Mouse (Mus musculus) gastrocnemius, postnatal 4 days (tissue): ENCODE results near the gene Hspe1. TPM values are rescaled to one million over a fixed set of nuclear protein-coding genes. Genes with fewer than 3 reads are reported as not detected.
A peak's percentile ranks its signal among the peaks of the same experiment; 100 is the strongest.
"Not testable (repeated sequence)": the region's sequence is repeated elsewhere in the genome, so short reads cannot be mapped to it uniquely, and the experiment has no call there.

Experiments
- DNase-seq, 2 experiments: peaks; one replicate each; pipeline ENCODE4 v3.0.0; 2021 to 2022; ENCODE audit warnings: low spot score in 2 of 2, mixed read lengths in 2 of 2
- long read RNA-seq, 2 experiments: library from polyadenylated mRNA; stranded (forward); transcript quantifications; one replicate each; pipeline ENCODE4 v2.0.0; 2021
- total RNA-seq, 2 experiments: library from RNA; stranded (reverse); gene quantifications; 2 replicates each; pipeline ENCODE4 v1.2.3; 2021

The Hspe1 gene
- total RNA-seq = 100 to 1,000 TPM; 106 to 109 TPM
- long read RNA-seq, experiment 1, transcript Hspe1-201 (4 exons, 774 nt) = major isoform, 54 of 55 reads
- long read RNA-seq, experiment 1, partial matches to known transcripts = 0 of 55 reads
- long read RNA-seq, experiment 1, other reads (novel, unspliced or antisense) = 1 of 55 reads
- long read RNA-seq, experiment 2, transcript Hspe1-201 (4 exons, 774 nt) = major isoform, 62 of 65 reads
- long read RNA-seq, experiment 2, partial matches to known transcripts = 2 of 65 reads
- long read RNA-seq, experiment 2, other reads (novel, unspliced or antisense) = 1 of 65 reads

GRCm38 (mm10) chr1:55087932-55088610 is at the start of gene Hspe1, which contains the start of gene Hspd1:
Hspe1 (plus strand) TSS chr1:55088132.
Hspd1 (minus strand) TSS chr1:55088243.
- peak; percentile 97 to 99 for DNase-seq

- DNase-seq = no peak
Observed at GRCm38 (mm10) chr1:55039944-55040343, 48.0 kb upstream of the Hspe1 start.

GRCm38 (mm10) chr1:55041691-55042090 is 46.2 kb upstream of the Hspe1 start:
- DNase-seq = no peak

DNA sequence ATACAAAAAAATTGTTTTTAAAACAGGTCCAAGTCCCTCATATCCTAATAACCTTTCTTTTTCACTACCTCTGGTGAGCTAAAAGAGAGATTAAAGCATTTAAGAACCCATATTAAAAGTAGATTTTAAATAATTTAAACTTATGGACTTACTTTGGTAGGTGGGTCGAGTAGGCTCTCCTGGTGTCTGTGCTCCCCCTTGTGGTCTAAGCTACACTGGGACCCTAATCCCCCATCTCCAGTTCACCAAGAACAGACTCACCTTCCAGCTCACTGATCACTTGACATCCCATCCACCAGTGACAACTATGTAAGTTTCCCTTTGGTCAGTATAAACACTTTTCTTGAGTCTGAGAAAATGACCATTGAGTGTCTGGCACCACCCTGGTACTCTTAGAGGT is 45.7 kb upstream of the Hspe1 start:
- DNase-seq = no peak

GRCm38 (mm10) chr1:55043164-55043563 is 44.8 kb upstream of the Hspe1 start:
- DNase-seq = no peak

DNA sequence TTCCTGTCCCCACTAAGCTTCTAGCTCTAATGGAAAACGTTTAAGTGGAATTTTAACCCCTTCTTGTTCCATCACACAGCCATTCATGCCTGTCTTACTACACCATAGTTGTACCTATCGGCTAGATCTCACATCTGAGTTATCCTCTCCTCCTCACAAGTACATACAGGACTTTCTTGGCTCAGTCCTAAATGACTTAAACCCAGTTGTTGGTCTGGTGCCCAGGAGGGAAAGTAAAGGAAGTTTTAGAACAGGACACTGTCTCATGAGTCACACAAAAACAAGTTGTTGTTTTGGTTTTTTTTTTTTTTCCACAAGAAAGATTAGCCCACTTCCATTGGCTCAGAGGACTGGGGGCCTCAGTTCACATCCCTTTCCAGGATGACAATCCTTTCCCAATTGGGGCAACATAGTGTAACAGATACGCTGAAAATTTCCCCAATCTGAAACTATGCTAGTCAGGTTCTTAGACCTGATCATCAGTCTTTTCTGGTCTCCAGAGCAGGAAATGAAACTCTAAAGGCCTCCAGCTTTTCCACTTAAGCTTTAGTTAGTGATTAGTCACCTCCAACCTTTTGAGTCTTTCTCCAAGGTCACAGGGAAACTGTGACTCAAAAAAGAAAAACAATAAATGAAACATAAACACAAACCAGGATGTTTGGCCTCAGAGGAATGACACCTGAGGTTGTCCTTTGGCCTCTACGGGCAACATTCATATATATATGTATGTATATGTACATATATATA is 38.9 kb upstream of the Hspe1 start:
- DNase-seq = no peak

DNA sequence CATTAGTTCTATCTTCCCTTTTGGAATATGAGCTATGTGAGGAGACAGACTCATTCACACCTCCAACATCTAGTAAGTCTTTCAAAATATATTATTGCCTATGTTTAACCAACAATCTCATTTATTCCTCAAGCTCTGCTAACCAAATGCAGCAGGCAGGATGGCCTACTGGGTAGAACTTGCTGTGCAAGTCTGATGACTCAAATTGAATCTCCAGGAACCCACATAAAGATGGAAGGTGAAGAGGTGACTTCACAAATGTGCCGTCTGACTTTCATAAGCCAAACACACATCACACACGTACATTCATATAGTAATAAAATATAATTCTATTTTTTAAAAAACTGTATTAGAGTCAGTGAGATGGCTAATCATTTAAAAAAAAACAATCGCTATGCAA is 36.3 kb upstream of the Hspe1 start:
- no peak for DNase-seq

- DNase-seq = peak; percentile 94 to 97
Observed at GRCm38 (mm10) chr1:55052355-55052953, 35.5 kb upstream of the Hspe1 start, which contains the start of gene Coq10b. Coq10b (plus strand) TSS chr1:55052770.

- DNase-seq = peak; percentile 58 to 78
Observed at GRCm38 (mm10) chr1:55053005-55053404, 34.9 kb upstream of the Hspe1 start.

DNA sequence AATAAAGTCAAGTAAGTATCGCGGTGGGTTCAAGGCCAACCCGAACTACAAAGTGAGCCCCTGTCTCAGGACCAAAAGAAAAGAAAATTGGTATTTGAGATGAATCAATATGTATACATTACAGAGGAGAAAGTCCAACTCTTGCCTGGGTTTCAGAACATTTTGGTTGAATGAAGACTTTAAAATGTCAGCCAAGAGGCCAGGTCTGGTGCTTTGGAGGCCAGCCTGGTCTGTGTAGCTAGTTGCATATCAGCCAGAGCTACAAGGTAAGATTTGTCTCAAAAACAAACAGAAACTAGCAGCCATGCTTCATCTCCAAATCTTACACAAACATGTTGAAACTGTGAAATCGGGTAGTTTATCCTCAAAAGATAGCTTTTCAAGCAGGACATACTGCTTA is 34.3 kb upstream of the Hspe1 start:
- DNase-seq = no peak

DNA sequence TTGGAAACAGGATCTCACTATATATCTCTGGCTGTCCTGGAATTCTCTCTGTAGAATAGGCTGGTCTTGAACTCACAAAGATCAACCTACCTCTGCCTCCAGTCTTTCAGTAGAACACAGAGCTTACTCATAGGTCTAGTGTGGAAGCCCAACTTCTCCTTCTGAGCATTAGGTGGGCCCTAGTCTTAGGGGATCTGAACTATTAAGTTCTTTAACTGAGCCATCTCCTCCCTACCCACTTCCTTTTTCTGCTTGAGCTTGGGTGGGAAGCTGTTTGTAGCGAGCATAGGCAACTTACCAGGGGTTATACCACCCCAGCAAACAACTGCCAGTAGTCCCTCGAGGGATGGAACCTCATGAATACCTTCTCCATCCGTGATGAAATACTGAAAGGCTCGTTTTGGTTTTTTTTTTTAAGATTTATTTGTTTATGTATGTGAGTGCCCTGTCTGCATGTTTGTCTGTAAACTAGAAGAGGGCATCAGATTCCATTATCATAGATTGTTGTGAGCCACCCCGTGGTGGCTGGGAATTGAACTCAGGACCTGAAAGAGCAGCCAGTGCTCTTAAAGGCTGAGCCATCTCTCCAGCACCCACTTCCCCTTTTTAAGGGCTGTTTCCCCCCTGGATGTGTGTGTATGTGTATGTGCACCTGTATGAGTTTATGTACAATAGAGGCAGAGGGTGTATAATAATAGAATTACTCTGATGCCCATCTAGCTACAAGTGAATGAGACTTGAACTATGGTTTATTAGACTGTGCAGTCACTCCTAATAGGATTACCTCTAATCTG is 32.4 kb upstream of the Hspe1 start:
- DNase-seq = no peak

DNA sequence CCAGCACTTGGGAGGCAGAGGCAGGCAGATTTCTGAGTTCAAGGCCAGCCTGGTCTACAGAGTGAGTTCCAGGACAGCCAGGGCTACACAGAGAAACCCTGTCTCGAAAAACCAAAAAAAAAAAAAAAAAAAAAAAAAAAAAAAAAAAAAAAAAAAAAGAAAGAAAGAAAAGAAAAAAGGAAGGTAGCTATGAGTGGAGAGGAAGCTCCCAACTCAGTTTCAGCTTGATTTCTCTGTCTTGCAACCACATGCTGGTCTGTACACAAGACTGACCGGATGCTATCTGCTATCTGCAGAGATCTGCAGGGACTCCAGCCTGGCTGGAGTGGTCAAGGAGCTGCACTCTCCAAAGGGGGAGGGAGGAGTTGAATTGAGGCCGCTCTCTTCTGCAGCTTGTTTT is 29.5 kb upstream of the Hspe1 start:
- DNase-seq = not testable (repeated sequence)

GRCm38 (mm10) chr1:55061099-55061498 is 26.8 kb upstream of the Hspe1 start:
- no peak for DNase-seq

DNA sequence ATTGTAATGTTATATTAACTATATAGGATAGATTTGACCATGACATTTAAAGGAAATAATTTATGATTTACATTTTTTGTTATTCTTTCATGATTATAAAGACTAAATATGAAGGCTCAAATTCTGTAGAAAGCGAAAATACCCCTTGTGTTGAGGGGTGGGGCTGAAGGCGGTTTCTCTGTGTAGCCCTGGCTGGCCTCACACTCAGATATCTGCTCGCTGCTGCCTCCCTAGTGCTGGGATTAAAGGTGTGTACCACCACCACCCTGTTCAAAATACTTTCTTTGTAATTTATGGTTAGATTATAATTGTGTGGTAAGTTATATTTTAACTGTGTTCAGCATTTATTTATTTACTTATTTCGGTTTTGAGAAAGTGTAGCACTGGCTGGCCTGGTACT is 26.2 kb upstream of the Hspe1 start:
- no peak for DNase-seq

GRCm38 (mm10) chr1:55072328-55072727 is 15.6 kb upstream of the Hspe1 start:
- DNase-seq = not testable (repeated sequence)

DNA sequence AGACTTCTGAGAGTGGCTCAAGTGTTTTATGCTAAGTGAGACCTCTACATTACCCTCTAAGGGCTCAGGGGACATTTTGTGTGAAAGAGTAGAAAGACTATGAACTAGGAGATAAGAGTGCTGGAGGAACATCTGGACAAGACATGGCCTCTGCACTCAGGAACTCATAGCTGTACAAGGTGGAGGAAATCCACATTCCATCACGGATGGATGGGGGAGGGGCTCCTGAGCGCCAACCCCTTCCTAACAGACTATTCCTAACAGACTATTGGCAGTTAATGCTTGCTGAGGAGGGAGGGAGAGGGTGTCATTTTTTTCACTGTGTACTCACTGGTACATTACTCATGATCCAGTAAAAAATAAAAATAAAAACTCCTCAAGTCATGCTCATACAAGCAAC is 13.2 kb upstream of the Hspe1 start:
- no peak for DNase-seq

GRCm38 (mm10) chr1:55075652-55076394 is 12.1 kb upstream of the Hspe1 start:
- no peak for DNase-seq

DNA sequence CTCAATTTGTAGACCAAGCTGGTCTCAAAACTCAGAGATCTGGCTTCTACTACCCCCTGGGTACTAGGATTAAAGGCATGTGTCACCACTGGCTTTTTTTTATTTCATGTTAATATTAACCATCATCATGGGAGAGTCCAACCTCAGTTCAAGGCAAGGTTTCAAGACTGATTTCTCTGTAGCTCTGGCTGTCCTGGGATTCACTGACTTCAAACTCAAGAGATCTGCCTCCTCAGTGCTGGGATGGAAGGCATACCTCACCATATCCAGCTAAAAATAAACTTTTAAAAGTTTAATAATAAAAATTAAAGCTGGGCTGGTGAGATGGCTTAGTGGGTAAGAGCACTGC is 11.6 kb upstream of the Hspe1 start:
- no peak for DNase-seq

GRCm38 (mm10) chr1:55076849-55077516 is 10.9 kb upstream of the Hspe1 start:
- DNase-seq = no peak

GRCm38 (mm10) chr1:55079677-55080076 is 8.3 kb upstream of the Hspe1 start:
- no peak for DNase-seq
